Mouse (Mus musculus): Measurements from ENCODE around the gene Inpp5a.

Gene Inpp5a

GRCm38 (mm10) chr7:139450186-139450998, 61.5 kb downstream of the Inpp5a start:
- no peak for DNase-seq

- no peak for DNase-seq
Observed at GRCm38 (mm10) chr7:139451711-139452110, 62.8 kb downstream of the Inpp5a start.

- DNase-seq = no peak
Observed at GRCm38 (mm10) chr7:139452199-139452598, 63.3 kb downstream of the Inpp5a start.

- DNase-seq = no peak
Observed at GRCm38 (mm10) chr7:139453198-139453597, 64.3 kb downstream of the Inpp5a start.

- DNase-seq = no peak
Observed at GRCm38 (mm10) chr7:139454285-139454684, 65.4 kb downstream of the Inpp5a start.

GRCm38 (mm10) chr7:139456759-139457158, 67.8 kb downstream of the Inpp5a start:
- no peak for DNase-seq

GRCm38 (mm10) chr7:139461344-139461743, 72.4 kb downstream of the Inpp5a start:
- DNase-seq = no peak

GRCm38 (mm10) chr7:139462142-139462541, 73.2 kb downstream of the Inpp5a start:
- DNase-seq = no peak

GRCm38 (mm10) chr7:139465538-139465937, 76.6 kb downstream of the Inpp5a start:
- DNase-seq = no peak

GRCm38 (mm10) chr7:139466484-139467176, 77.7 kb downstream of the Inpp5a start:
- DNase-seq = no peak

GRCm38 (mm10) chr7:139467177-139467895, 78.4 kb downstream of the Inpp5a start:
- no peak for DNase-seq

GRCm38 (mm10) chr7:139467896-139468279, 79.0 kb downstream of the Inpp5a start:
- DNase-seq = peak; percentile 60

- DNase-seq = no peak
Observed at GRCm38 (mm10) chr7:139468440-139468839, 79.5 kb downstream of the Inpp5a start.

- peak; percentile 51 for DNase-seq
Observed at GRCm38 (mm10) chr7:139469457-139469856, 80.5 kb downstream of the Inpp5a start.

GRCm38 (mm10) chr7:139470481-139470880, 81.6 kb downstream of the Inpp5a start:
- no peak for DNase-seq

- DNase-seq = no peak
Observed at GRCm38 (mm10) chr7:139472052-139472451, 83.1 kb downstream of the Inpp5a start.

- DNase-seq = peak; percentile 85
Observed at GRCm38 (mm10) chr7:139472865-139473549, 84.1 kb downstream of the Inpp5a start.

GRCm38 (mm10) chr7:139475896-139476295, 87.0 kb downstream of the Inpp5a start:
- no peak for DNase-seq

- DNase-seq = no peak
Observed at GRCm38 (mm10) chr7:139476700-139477099, 87.8 kb downstream of the Inpp5a start.

- DNase-seq = no peak
Observed at GRCm38 (mm10) chr7:139477748-139478147, 88.8 kb downstream of the Inpp5a start.

GRCm38 (mm10) chr7:139479077-139479476, 90.2 kb downstream of the Inpp5a start:
- DNase-seq = no peak

GRCm38 (mm10) chr7:139479626-139480025, 90.7 kb downstream of the Inpp5a start:
- DNase-seq = peak; percentile 68

Measured in retina, postnatal 1 day (tissue).